In the genomic region with DNA sequence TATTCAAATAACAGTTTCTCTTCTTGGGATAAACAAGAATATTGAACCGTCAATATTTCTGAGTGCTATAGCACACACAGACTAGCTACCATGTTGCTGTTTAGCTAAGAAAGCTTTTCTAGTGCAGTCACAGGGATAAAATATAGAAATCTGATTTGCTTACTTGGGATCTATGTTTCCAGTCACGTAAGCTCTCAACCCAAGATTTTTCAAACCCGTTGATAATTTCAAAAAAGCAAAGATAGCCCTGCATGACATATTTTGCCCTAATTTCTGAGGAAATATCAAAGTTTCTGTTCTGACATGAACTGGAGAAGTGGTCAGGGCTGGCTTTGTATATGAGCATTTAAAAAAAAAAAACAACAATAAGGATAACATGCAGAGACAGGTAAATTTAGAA, we compare ENCODE assay signal across 1 mouse cellular context.
TF ChIP-seq lines count a peak whose summit lies in the region.

No protein-coding gene starts in this region.

TF ChIP-seq in myocyte, 11 proteins besides CTCF, POLR2A, EP300 and RAD21:
- no peak for TF ChIP-seq MYOD1 (IDR thresholded peaks at IDR 0.05; ENCODE audit: control insufficient read depth in 1 of 3, insufficient read length in 2 of 3, low read depth in 2 of 3)
- TF ChIP-seq E2F4 (IDR thresholded peaks at IDR 0.05; ENCODE audit: insufficient read depth): no peak
- no peak for TF ChIP-seq CEBPB (IDR thresholded peaks at IDR 0.05; ENCODE audit: insufficient read depth, poor library complexity, severe bottlenecking)
- TF ChIP-seq MAX (IDR thresholded peaks at IDR 0.05; ENCODE audit: low read depth): no peak
- TF ChIP-seq REST (IDR thresholded peaks at IDR 0.05; ENCODE audit: insufficient read depth, insufficient read length): no peak
- TF ChIP-seq TCF3 (IDR thresholded peaks at IDR 0.05; ENCODE audit: insufficient read length, low read depth): no peak
- no peak for TF ChIP-seq TCF12 (IDR thresholded peaks at IDR 0.05; ENCODE audit: insufficient read depth, poor library complexity, severe bottlenecking)
- no peak for TF ChIP-seq MYOG (IDR thresholded peaks at IDR 0.05; ENCODE audit: control insufficient read depth in 1 of 3, insufficient read depth in 1 of 3, insufficient read length in 2 of 3, low read depth in 2 of 3)
- TF ChIP-seq SRF (IDR thresholded peaks at IDR 0.05; ENCODE audit: control insufficient read depth, insufficient read length, low read depth): no peak
- no peak for TF ChIP-seq USF1 (IDR thresholded peaks at IDR 0.05; ENCODE audit: low read depth)
- TF ChIP-seq POLR2AphosphoS2 (IDR thresholded peaks at IDR 0.05; ENCODE audit: insufficient read length, low read depth): no peak
